Mouse (Mus musculus) limb, embryonic 12.5 days (tissue): ENCODE measurements around the gene Sprr3. TPM values are rescaled to one million over a fixed set of nuclear protein-coding genes. Genes with fewer than 3 reads are reported as not detected.

ENCODE experiments used
- ATAC-seq: fragments of 200-750 bp; cut with Nextera tagmentation; 2 replicates; pipeline ENCODE4 v1.8.0; 2017; ENCODE audit warnings: low read depth, moderate TSS enrichment; ENCODE audit not compliant: insufficient number of reproducible peaks, insufficient read depth, low FRiP score, low TSS enrichment
- H3K27ac ChIP-seq: fragments of 300-500 bp; sonication (generic); 2 replicates; pipeline ENCODE4 v1.5.1; 2016; ENCODE audit warnings: mild to moderate bottlenecking, moderate library complexity
- H3K27me3 ChIP-seq: fragments of 300-500 bp; sonication (generic); 2 replicates; pipeline ENCODE4 v1.6.1; 2016; ENCODE audit warnings: mild to moderate bottlenecking, moderate library complexity
- H3K36me3 ChIP-seq: fragments of 300-500 bp; sonication (generic); 2 replicates; pipeline ENCODE4 v1.6.1; 2016; ENCODE audit warnings: mild to moderate bottlenecking, moderate library complexity
- H3K4me1 ChIP-seq: fragments of 300-500 bp; sonication (generic); replicated peaks from 2 replicates; pipeline ENCODE4 v1.6.1; 2016
- H3K4me2 ChIP-seq: fragments of 300-500 bp; sonication (generic); 2 replicates; pipeline ENCODE4 v1.6.1; 2016; ENCODE audit warnings: mild to moderate bottlenecking, moderate library complexity
- H3K4me3 ChIP-seq: fragments of 300-500 bp; sonication (generic); replicated peaks from 2 replicates; pipeline ENCODE4 v1.5.1; 2016; ENCODE audit warnings: mild to moderate bottlenecking
- H3K9ac ChIP-seq: fragments of 300-500 bp; sonication (generic); replicated peaks from 2 replicates; pipeline ENCODE4 v1.6.1; 2016; ENCODE audit warnings: mild to moderate bottlenecking, moderate library complexity
- H3K9me3 ChIP-seq: fragments of 300-500 bp; sonication (generic); 2 replicates; pipeline ENCODE4 v1.6.1; 2016; ENCODE audit warnings: mild to moderate bottlenecking, moderate library complexity
- WGBS: fragments of 180-500 bp; shearing (Covaris S2); methylation state at CpG from one replicate; pipeline ENCODE4 v1.1.7; 2016; 5-methylcytosine and 5-hydroxymethylcytosine counted together
- polyA plus RNA-seq: library from polyadenylated mRNA; unstranded; fragments of >200 nt; fragmentation: Nextera tagmentation; extraction: Ambion mirVana; gene quantifications from 2 replicates; pipeline ENCODE4 v1.2.1, GENCODE M21; 2016

Gene Sprr3
- polyA plus RNA-seq, 1 experiment from 2014 or later = not detected

- 83% methylated on average over 3 of the region's 3 CpGs for WGBS
- H3K4me2 ChIP-seq = no peak overlapping the region
- H3K9ac ChIP-seq = no peak overlapping the region
- H3K4me3 ChIP-seq = no peak overlapping the region
- no peaks in the 10 kb centered on the region for H3K4me1 ChIP-seq
- H3K27me3 ChIP-seq = no peaks in the 10 kb centered on the region
- H3K36me3 ChIP-seq = no peaks in the 10 kb centered on the region
- no peak overlapping the region for H3K27ac ChIP-seq
- no peaks in the 10 kb centered on the region for H3K9me3 ChIP-seq
- ATAC-seq = no peak
Observed at GRCm38 (mm10) chr3:92440177-92440576, 18.3 kb downstream of the Sprr3 start.

DNA sequence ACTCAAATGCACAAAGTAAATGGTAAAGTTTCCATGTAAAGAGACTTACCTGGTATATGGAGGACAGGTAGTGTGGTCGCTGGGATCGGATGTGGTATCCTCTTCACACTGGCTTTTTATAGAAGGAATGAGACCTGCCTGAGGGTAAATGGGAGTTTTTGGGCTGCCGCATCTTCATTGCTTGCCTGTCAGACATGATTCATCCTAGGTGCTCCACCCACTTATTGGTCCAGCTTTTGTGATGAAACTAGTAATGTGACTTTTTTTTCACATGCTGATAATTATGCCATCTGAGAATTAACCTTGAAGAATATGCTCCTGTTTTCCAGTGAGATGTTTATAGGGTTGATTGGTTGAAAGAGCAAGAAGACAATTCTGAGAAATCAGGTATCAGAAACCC is 19.8 kb downstream of the Sprr3 start, which contains the start of gene Sprr1b:
TSS of gene Sprr1b (minus strand) at position 101 of the 400 bp plus-strand sequence.
- Histone ChIP-seq H3K27ac (no peak within 1 kb of the TSS), H3K27me3 (no peaks in the 10 kb centered on the region), H3K4me3 (no peak within 1 kb of the TSS), H3K4me2 (no peak within 1 kb of the TSS), H3K9me3 (no peaks in the 10 kb centered on the region), H3K36me3 (no peaks in the 10 kb centered on the region), H3K4me1 (no peaks in the 10 kb centered on the region), H3K9ac (no peak within 1 kb of the TSS)
- WGBS = 85% methylated on average over 3 of the region's 3 CpGs
- ATAC-seq = no peak

DNA sequence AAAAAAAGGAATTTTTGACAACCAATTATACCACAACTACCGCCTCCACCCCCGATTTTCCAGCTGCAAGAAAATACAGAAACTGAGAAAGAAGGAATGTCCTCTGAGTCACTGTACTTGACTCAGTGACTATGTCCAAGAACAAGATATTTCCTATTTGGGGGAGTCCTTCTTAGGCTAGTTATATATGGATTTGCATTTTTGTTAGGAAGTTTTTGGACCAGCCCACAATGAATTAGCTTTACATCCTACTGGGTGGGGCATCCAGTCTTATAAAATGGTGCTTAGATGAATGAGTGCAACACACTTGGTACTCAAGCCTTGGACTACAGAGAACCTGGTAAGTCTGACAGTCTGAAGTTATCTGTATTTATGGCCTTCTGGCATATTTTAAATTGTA is 26.2 kb downstream of the Sprr3 start, which contains the start of gene Sprr2k:
TSS of gene Sprr2k (plus strand) at position 301 of the 400 bp plus-strand sequence.
- no peak within 1 kb of the TSS for H3K27ac ChIP-seq
- H3K27me3 ChIP-seq = no peaks in the 10 kb centered on the region
- H3K9me3 ChIP-seq = no peaks in the 10 kb centered on the region
- no peaks in the 10 kb centered on the region for H3K4me1 ChIP-seq
- H3K36me3 ChIP-seq = no peaks in the 10 kb centered on the region
- H3K4me2 ChIP-seq = no peak within 1 kb of the TSS
- no peak for ATAC-seq
- 86% methylated on average over 2 of the region's 2 CpGs for whole genome bisulfite sequencing
- no peak within 1 kb of the TSS for H3K4me3 ChIP-seq
- no peak within 1 kb of the TSS for H3K9ac ChIP-seq

- whole genome bisulfite sequencing = 89% methylated on average over 6 of the region's 6 CpGs
- H3K27ac ChIP-seq = no peak within 1 kb of the TSS
- H3K9me3 ChIP-seq = no peaks in the 10 kb centered on the region
- no peak for ATAC-seq
- no peaks in the 10 kb centered on the region for H3K4me1 ChIP-seq
- no peak within 1 kb of the TSS for H3K9ac ChIP-seq
- no peak within 1 kb of the TSS for H3K4me3 ChIP-seq
- no peaks in the 10 kb centered on the region for H3K36me3 ChIP-seq
- H3K27me3 ChIP-seq = no peaks in the 10 kb centered on the region
- no peak within 1 kb of the TSS for H3K4me2 ChIP-seq
Observed at GRCm38 (mm10) chr3:92429323-92429722, 29.2 kb downstream of the Sprr3 start, which contains the start of gene Gm9774. Gm9774 (minus strand) TSS chr3:92429423.

DNA sequence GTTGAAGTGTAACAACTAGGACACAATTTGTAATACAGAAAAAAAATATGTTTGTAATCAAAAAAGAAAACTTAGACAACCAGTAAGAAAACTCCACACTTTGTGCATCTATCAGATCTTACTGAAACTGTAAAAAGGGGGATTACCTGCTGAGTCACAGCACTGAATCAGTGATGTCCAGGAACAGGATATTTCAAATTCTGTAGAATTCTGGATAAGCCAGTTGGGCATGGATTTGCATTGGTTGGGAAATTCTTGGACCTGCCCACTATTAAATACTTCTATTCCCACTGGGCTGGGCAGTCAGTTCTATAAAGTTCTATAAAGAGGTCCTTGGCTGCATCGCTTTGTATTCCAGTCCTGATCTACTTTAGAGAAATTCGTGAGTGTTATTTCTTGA is 40.7 kb downstream of the Sprr3 start, which contains the start of gene Sprr2j-ps:
TSS of gene Sprr2j-ps (plus strand) at position 301 of the 400 bp plus-strand sequence.
- H3K9ac ChIP-seq = no peak within 1 kb of the TSS
- no peak within 1 kb of the TSS for H3K4me2 ChIP-seq
- H3K9me3 ChIP-seq = no peaks in the 10 kb centered on the region
- no peak for ATAC-seq
- H3K4me1 ChIP-seq = no peaks in the 10 kb centered on the region
- H3K4me3 ChIP-seq = no peak within 1 kb of the TSS
- no peaks in the 10 kb centered on the region for H3K27me3 ChIP-seq
- H3K36me3 ChIP-seq = no peaks in the 10 kb centered on the region
- 93% methylated on average over 2 of the region's 2 CpGs for WGBS
- no peak within 1 kb of the TSS for H3K27ac ChIP-seq

DNA sequence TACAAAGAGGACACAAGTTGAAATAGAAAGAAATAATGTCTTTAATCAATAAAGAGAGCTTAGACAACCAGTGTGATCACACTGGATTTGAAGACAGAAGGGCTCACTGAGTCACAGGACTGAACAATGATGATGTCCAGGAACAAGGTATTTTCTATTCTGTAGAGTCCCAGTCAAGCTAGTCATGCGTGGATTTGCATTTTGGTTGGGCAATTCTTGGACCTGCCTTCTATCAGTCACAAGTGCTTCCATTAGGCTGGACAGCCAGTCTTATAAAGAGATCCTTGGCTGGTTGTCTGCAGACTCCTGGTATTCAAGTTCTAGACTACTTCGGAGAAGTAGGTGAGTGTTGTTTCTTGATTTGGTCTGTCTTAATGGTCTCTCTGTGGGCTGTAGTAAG is 50.8 kb downstream of the Sprr3 start, which contains the start of gene Sprr2i:
TSS of gene Sprr2i (plus strand) at position 301 of the 400 bp plus-strand sequence.
- Histone ChIP-seq H3K27ac (no peak within 1 kb of the TSS), H3K27me3 (no peaks in the 10 kb centered on the region), H3K4me3 (no peak within 1 kb of the TSS), H3K9me3 (no peaks in the 10 kb centered on the region), H3K4me2 (no peak within 1 kb of the TSS), H3K9ac (no peak within 1 kb of the TSS), H3K36me3 (no peaks in the 10 kb centered on the region), H3K4me1 (no peaks in the 10 kb centered on the region)
- no peak for ATAC-seq
- WGBS = 94% methylated on average over 2 of the region's 2 CpGs

Other genes with a start within 250 kb of the Sprr3 start
- not detected in 2 replicates for gene Sprr2a1, start 242.9 kb downstream of the Sprr3 start, polyA plus RNA-seq
- 0.90 and 1.0 TPM in 2 replicates for gene Sprr2a2, start 242.8 kb downstream of the Sprr3 start, polyA plus RNA-seq
- gene Sprr2a3, start 173.3 kb downstream of the Sprr3 start, polyA plus RNA-seq = not detected in 2 replicates
- not detected in 2 replicates for gene Sprr2b, start 142.1 kb downstream of the Sprr3 start, polyA plus RNA-seq
- not detected in 2 replicates for gene Sprr2d, start 119.6 kb downstream of the Sprr3 start, polyA plus RNA-seq
- not detected in 2 replicates for gene Sprr2e, start 106.6 kb downstream of the Sprr3 start, polyA plus RNA-seq
- gene Sprr2f, start 93.5 kb downstream of the Sprr3 start, polyA plus RNA-seq = not detected in 2 replicates
- not detected in 2 replicates for gene Sprr2h, start 73.0 kb downstream of the Sprr3 start, polyA plus RNA-seq
- gene Sprr2i, start 50.7 kb downstream of the Sprr3 start, polyA plus RNA-seq = not detected in 2 replicates
- not detected in 2 replicates for gene Sprr2j-ps, start 40.6 kb downstream of the Sprr3 start, polyA plus RNA-seq
- gene Gm9774, start 29.3 kb downstream of the Sprr3 start, polyA plus RNA-seq = 6.4 and 7.6 TPM in 2 replicates
- not detected in 2 replicates for gene Sprr2k, start 26.1 kb downstream of the Sprr3 start, polyA plus RNA-seq
- not detected in 2 replicates for gene Sprr1b, start 19.9 kb downstream of the Sprr3 start, polyA plus RNA-seq
- not detected in 2 replicates for gene Sprr1a, start 27.2 kb upstream of the Sprr3 start, polyA plus RNA-seq
- gene Sprr4, start 41.8 kb upstream of the Sprr3 start, polyA plus RNA-seq = not detected in 2 replicates
- not detected in 2 replicates for gene 2310046K23Rik, start 75.8 kb upstream of the Sprr3 start, polyA plus RNA-seq
- 0.18 TPM in 1 of 2 replicates, not detected in the other for gene Ivl, start 115.0 kb upstream of the Sprr3 start, polyA plus RNA-seq
- not detected in 2 replicates for gene Smcp, start 130.3 kb upstream of the Sprr3 start, polyA plus RNA-seq
- not detected in 2 replicates for gene 2210017I01Rik, start 148.8 kb upstream of the Sprr3 start, polyA plus RNA-seq
- not detected in 2 replicates for gene Lce6a, start 162.9 kb upstream of the Sprr3 start, polyA plus RNA-seq
- gene Lce1a1, start 189.6 kb upstream of the Sprr3 start, polyA plus RNA-seq = not detected in 2 replicates
- not detected in 2 replicates for gene Lce1b, start 198.2 kb upstream of the Sprr3 start, polyA plus RNA-seq
- not detected in 2 replicates for gene Lce1a2, start 211.6 kb upstream of the Sprr3 start, polyA plus RNA-seq
- not detected in 2 replicates for gene Lce1c, start 220.5 kb upstream of the Sprr3 start, polyA plus RNA-seq
- not detected in 2 replicates for gene Lce1d, start 228.5 kb upstream of the Sprr3 start, polyA plus RNA-seq